Mouse (Mus musculus): Measurements from ENCODE around the gene Mamdc2.
A peak's percentile ranks its signal among the peaks of the same experiment; 100 is the strongest.

Mamdc2 gene

GRCm38 (mm10) chr19:23281911-23282660, 166.2 kb downstream of the Mamdc2 start:
- DNase-seq (ENCODE audit: low read depth, low spot score), result no peak

DNA sequence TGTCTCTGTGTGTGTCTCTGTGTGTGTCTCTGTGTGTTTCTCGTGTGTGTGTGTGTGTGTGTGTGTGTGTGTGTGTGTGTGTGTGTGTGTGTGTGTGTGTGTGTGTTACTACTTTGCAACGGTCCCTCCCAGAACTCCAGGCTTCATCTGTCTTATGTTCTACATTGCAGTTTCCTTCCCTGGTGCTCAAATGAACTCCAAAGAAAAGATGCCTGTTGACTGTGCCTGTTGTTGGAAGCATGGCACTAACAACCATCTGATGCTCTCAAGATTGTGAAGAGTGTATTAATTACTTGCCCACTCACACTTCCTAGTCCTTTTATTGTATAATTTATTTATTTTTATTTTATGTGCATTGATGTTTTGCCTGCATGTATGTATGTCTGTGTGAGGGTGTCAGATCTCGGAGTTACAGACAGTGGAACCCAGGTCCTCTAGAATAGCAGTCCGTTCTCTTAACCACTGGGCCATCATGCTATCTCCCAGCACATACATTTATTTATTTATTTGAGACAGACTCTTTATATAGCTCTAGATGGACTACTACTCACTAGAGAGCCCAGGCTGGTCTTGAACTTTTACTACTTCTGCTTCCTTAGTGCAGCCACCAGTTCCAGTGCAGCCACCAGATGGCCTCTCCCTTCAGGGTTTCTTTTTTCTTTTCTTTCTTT, 174.1 kb downstream of the Mamdc2 start:
- no peak for DNase-seq (ENCODE audit: low read depth, low spot score)

DNA sequence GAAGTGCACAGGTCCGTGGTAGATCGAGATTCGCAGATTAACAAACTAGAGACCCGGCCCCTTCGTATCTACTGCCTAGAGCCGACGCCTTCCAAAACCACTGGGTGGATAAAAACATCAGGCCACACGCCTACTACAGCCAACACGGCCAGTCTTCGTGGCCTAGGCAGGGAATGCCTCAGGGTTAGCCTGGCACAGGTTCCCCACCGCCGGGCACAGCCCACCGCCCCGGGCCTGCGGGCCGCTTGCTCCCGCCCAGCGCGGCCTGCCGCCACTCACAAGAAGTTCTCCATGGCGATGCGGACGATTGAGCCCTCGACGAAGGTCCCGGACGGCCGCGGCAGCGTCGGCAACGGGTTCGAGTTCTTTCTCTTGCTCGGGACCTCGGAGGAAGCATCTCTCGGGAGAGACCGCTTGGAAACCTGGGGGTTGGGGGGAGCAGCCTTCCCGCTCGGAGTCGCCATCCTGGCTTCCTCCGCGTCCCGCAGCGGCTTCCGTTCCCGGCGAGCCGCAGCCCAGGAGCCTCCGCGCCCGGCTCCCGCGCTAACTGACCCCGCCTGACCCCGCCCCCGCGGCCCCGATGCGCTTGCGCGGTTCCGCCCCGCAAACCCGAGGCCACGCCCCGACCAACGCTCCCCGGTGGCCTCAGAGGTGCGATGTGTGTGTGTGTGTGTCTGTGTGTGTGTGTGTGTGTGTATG, 174.7 kb downstream of the Mamdc2 start, which contains the start of gene Smc5:
Smc5 (minus strand) TSS at position 543 of the 699 bp plus-strand sequence.
- DNase-seq (ENCODE audit: low read depth, low spot score), result peak; percentile 91

DNA sequence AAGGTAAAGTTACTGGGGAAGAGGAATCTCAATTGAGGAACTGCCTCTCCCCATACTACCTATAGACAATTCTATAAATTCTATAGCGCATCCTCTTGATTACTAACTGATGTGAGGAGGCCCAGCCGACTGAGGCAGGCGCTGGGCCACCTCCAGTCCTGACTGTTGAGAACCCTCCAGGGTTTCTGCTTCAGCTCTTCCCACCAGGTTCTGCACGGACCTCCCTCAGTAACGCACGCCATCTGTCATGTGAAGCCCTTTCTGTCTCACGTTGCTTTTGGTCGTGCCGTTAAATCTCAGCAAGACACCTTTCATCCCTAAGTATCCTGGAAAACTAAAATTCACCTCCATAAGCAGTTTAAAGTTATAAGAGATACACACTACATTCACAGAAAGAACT, 191.5 kb downstream of the Mamdc2 start:
- DNase-seq (ENCODE audit: low read depth, low spot score), result no peak
